Mouse (Mus musculus): ENCODE measurements around the gene Poglut1. TPM values are rescaled to one million over a fixed set of nuclear protein-coding genes. Genes with fewer than 3 reads are reported as not detected.
"Not testable (repeated sequence)": the region's sequence is repeated elsewhere in the genome, so short reads cannot be mapped to it uniquely, and the experiment has no call there.

The Poglut1 gene
- total RNA-seq, 4 experiments from 2014 or later: 34.4 to 46.4 (median 42.1) TPM

GRCm38 (mm10) chr16:38536544-38537146 is 13.4 kb downstream of the Poglut1 start:
- peak; percentile 44 for DNase-seq

GRCm38 (mm10) chr16:38526264-38526663 is 23.8 kb downstream of the Poglut1 start:
- DNase-seq: no peak

- peak; percentile 95 for DNase-seq
Measured at GRCm38 (mm10) chr16:38522129-38523084, 27.7 kb downstream of the Poglut1 start, which contains the start of gene Timmdc1. Timmdc1 (minus strand) TSS chr16:38522663.

GRCm38 (mm10) chr16:38521211-38521987 is 28.7 kb downstream of the Poglut1 start:
- DNase-seq: no peak

GRCm38 (mm10) chr16:38519140-38519539 is 30.9 kb downstream of the Poglut1 start:
- DNase-seq: no peak

GRCm38 (mm10) chr16:38510846-38511245 is 39.2 kb downstream of the Poglut1 start:
- DNase-seq: no peak

GRCm38 (mm10) chr16:38506041-38506634 is 43.9 kb downstream of the Poglut1 start:
- DNase-seq: peak; percentile 49

- no peak for DNase-seq
Measured at GRCm38 (mm10) chr16:38503528-38503927, 46.5 kb downstream of the Poglut1 start.

GRCm38 (mm10) chr16:38502469-38502868 is 47.6 kb downstream of the Poglut1 start:
- DNase-seq: no peak

GRCm38 (mm10) chr16:38496604-38497140 is 53.4 kb downstream of the Poglut1 start:
- no peak for DNase-seq

GRCm38 (mm10) chr16:38493890-38494289 is 56.2 kb downstream of the Poglut1 start:
- DNase-seq: no peak

- DNase-seq: no peak
Measured at GRCm38 (mm10) chr16:38492551-38492950, 57.5 kb downstream of the Poglut1 start.

GRCm38 (mm10) chr16:38483582-38484309 is 66.3 kb downstream of the Poglut1 start:
- DNase-seq: no peak

- DNase-seq: no peak
Measured at GRCm38 (mm10) chr16:38482780-38483562, 67.1 kb downstream of the Poglut1 start.

GRCm38 (mm10) chr16:38481327-38481726 is 68.7 kb downstream of the Poglut1 start:
- DNase-seq: no peak

GRCm38 (mm10) chr16:38478296-38478695 is 71.8 kb downstream of the Poglut1 start:
- DNase-seq: no peak

GRCm38 (mm10) chr16:38477241-38477608 is 72.8 kb downstream of the Poglut1 start:
- DNase-seq: not testable (repeated sequence)

GRCm38 (mm10) chr16:38476312-38477240 is 73.5 kb downstream of the Poglut1 start:
- peak; percentile 48 for DNase-seq

- no peak for DNase-seq
Measured at GRCm38 (mm10) chr16:38475681-38476311, 74.3 kb downstream of the Poglut1 start.

All from adrenal gland, adult 8-10 months (tissue).